Mouse (Mus musculus) liver, embryonic 11.5 days (tissue): ENCODE data around the gene Foxm1. TPM values are rescaled to one million over a fixed set of nuclear protein-coding genes. Genes with fewer than 3 reads are reported as not detected.
A peak's percentile ranks its signal among the peaks of the same experiment; 100 is the strongest.

Experiments used
- ATAC-seq: fragments of 200-750 bp; cut with Nextera tagmentation; replicated peaks from 2 replicates; pipeline ENCODE4 v1.8.0; 2017; ENCODE audit warnings: moderate number of reproducible peaks, mild to moderate bottlenecking, moderate TSS enrichment, moderate library complexity; ENCODE audit not compliant: low FRiP score
- DNase-seq: peaks from one replicate; pipeline ENCODE4 v3.0.0-alpha.2; 2017; ENCODE audit warnings: low spot score
- H3K27ac ChIP-seq: fragments of 300-500 bp; sonication (generic); 2 replicates; pipeline ENCODE4 v1.5.1; 2014; ENCODE audit warnings: mild to moderate bottlenecking, low read depth, low read length, control low read depth
- H3K27me3 ChIP-seq: fragments of 300-500 bp; sonication (generic); replicated peaks from 2 replicates; pipeline ENCODE4 v1.6.1; 2014; ENCODE audit warnings: low read length, mixed read lengths; ENCODE audit not compliant: control insufficient read depth, insufficient read depth
- H3K36me3 ChIP-seq: fragments of 300-500 bp; sonication (generic); 2 replicates; pipeline ENCODE4 v1.6.1; 2014; ENCODE audit warnings: mild to moderate bottlenecking, low read length, moderate library complexity, mixed read lengths; ENCODE audit not compliant: control insufficient read depth, insufficient read depth
- H3K4me1 ChIP-seq: fragments of 300-500 bp; sonication (generic); replicated peaks from 2 replicates; pipeline ENCODE4 v1.6.1; 2014; ENCODE audit warnings: low read length, mixed read lengths; ENCODE audit not compliant: control insufficient read depth, insufficient read depth
- H3K4me2 ChIP-seq: fragments of 300-500 bp; sonication (generic); 2 replicates; pipeline ENCODE4 v1.6.1; 2014; ENCODE audit warnings: mild to moderate bottlenecking, control low read depth, moderate library complexity
- H3K4me3 ChIP-seq: fragments of 300-500 bp; sonication (generic); 2 replicates; pipeline ENCODE4 v1.5.1; 2014; ENCODE audit warnings: low read depth, low read length, control low read depth
- H3K9ac ChIP-seq: fragments of 300-500 bp; sonication (generic); 2 replicates; pipeline ENCODE4 v1.6.1; 2014; ENCODE audit warnings: low read depth, low read length, control low read depth
- H3K9me3 ChIP-seq: fragments of 300-500 bp; sonication (generic); 2 replicates; pipeline ENCODE4 v1.6.1; 2016; ENCODE audit warnings: low read length, inconsistent platforms, mixed read lengths; ENCODE audit not compliant: control insufficient read depth
- WGBS: fragments of 180-500 bp; shearing (Covaris S2); extraction: QIAGEN DNeasy Blood & Tissue Kit; methylation state at CpG from one replicate; pipeline ENCODE4 v1.1.7; 2014; 5-methylcytosine and 5-hydroxymethylcytosine counted together
- polyA plus RNA-seq: library from polyadenylated mRNA; unstranded; fragments of >200 nt; fragmentation: Nextera tagmentation; extraction: Ambion mirVana; gene quantifications from 2 replicates; pipeline ENCODE4 v1.2.1, GENCODE M21; 2014

Foxm1 gene
- polyA plus RNA-seq, 1 experiment from 2014 or later: 34.2 TPM

DNA sequence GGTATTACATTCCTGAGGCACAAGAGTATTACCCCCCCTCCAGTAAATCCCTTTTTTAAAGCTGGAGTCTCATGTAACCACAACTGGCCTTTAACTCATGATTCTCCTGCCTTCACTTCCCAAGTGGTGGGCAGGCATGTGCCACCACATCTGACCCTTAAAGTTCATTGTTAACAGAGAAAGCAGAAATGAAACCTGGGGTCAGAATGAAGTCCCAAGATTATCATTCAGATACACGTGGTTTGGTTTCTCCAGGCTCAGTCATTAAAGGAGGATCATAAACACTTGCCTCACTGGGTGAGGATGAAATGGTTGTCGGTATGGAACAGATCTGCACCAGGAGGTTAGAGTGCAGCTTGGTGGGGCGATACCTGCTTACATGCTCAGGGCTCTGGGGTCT lies 18.5 kb downstream of the Foxm1 start:
- Histone ChIP-seq H3K9me3 (no peaks in the 10 kb centered on the region), H3K27ac (no peak overlapping the region), H3K27me3 (no peaks in the 10 kb centered on the region), H3K9ac (no peak overlapping the region), H3K4me2 (no peak overlapping the region), H3K4me1 (no peaks in the 10 kb centered on the region), H3K4me3 (no peak overlapping the region), H3K36me3 (no peaks in the 10 kb centered on the region)
- DNase-seq (no peak), ATAC-seq (no peak)
- 68% methylated on average over 3 of the region's 3 CpGs for WGBS

DNA sequence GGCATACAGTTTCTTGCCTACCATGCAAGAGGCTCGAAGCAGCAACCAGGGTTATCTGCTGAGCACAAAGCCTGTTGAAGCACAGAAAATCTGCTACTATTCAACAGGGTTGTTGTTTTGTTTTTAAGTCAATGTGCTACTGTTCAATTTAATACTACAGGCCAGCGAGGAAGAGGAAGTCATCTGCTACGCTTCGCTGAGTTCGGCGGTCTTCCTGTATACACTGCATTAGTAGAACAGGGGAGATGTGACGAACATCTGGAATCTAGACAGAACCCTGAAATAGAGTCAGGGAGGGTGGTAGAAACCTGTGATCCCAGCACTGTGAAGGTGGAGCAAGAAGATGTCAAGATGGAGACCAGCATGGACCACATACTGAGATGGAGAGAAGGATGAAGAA lies 21.0 kb downstream of the Foxm1 start:
- H3K27me3 ChIP-seq: no peaks in the 10 kb centered on the region
- no peak overlapping the region for H3K9ac ChIP-seq
- H3K4me3 ChIP-seq: no peak overlapping the region
- WGBS: 76% methylated on average over 7 of the region's 7 CpGs
- H3K4me2 ChIP-seq: no peak overlapping the region
- H3K9me3 ChIP-seq: no peaks in the 10 kb centered on the region
- no peak overlapping the region for H3K27ac ChIP-seq
- no peak for DNase-seq
- H3K36me3 ChIP-seq: no peaks in the 10 kb centered on the region
- no peaks in the 10 kb centered on the region for H3K4me1 ChIP-seq
- ATAC-seq: no peak

DNA sequence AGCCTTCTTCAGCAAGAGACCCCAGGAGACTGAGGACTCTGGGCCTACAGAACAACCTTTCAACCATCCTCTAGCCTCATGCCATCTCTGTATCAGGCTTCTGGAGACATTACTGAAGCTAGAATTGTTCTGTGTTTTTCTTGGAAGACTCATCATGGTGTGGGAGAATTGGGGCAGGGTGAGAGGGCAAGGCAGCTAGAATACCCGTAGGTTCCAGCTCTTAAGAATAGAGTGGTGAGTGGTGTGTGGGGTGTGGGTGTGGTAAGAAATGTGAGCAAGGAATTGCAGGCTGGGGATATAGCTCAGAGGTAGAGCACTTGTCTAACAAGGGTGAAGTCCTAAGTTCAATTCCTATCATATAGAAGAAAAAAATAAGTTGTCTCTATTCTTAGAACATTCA lies 22.3 kb downstream of the Foxm1 start:
- WGBS: 71% methylated on average over 1 of the region's 1 CpGs
- Histone ChIP-seq H3K4me1 (no peaks in the 10 kb centered on the region), H3K9ac (no peak overlapping the region), H3K27me3 (no peaks in the 10 kb centered on the region), H3K4me2 (no peak overlapping the region), H3K27ac (no peak overlapping the region), H3K36me3 (no peaks in the 10 kb centered on the region), H3K9me3 (no peaks in the 10 kb centered on the region), H3K4me3 (no peak overlapping the region)
- DNase-seq (no peak), ATAC-seq (no peak)

DNA sequence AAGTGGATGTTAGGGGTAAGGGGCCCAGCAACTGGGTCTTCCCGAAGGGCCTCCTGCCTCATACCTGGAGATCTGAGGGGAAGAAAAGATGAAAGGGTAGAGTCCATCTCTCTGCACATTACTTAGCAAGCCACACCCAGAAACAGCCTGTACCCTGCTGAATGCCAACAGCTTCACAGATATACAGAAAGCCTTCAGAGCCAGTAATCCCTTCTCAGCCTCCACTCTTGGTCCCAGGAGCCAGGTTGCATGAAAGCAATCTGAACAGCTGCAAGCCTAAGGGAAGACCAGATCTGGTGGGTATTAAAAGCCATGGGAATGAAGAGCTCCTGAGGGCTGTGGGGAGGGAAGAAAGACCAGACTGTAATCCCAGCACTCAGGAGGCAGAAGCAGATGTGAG lies 26.4 kb downstream of the Foxm1 start:
- 80% methylated on average over 1 of the region's 1 CpGs for WGBS
- no peaks in the 10 kb centered on the region for H3K4me1 ChIP-seq
- H3K4me2 ChIP-seq: no peak overlapping the region
- no peaks in the 10 kb centered on the region for H3K36me3 ChIP-seq
- no peak overlapping the region for H3K9ac ChIP-seq
- H3K27me3 ChIP-seq: no peaks in the 10 kb centered on the region
- no peak overlapping the region for H3K27ac ChIP-seq
- H3K4me3 ChIP-seq: no peak overlapping the region
- ATAC-seq (no peak), DNase-seq (no peak)
- no peaks in the 10 kb centered on the region for H3K9me3 ChIP-seq

DNA sequence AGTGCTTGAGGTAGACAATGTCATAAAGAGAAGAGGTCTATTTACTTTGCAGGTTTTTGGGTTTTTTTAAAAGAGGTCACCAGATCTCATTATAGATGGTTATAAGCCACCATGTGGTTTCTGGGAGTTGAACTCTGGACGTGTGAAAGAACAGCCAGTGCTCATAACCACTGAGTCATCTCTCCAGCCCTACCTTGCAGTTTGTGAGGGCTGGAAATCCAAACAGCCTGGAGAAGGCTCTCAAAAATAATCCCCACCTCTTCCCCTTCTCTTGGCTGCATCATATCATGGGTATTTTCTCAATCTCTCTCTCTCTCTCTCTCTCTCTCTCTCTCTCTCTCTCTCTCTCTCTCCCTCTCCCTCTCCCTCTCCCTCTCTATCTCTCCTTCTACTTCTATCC lies 27.9 kb downstream of the Foxm1 start:
- Histone ChIP-seq H3K9me3 (no peaks in the 10 kb centered on the region), H3K27ac (no peak overlapping the region), H3K4me2 (no peak overlapping the region), H3K27me3 (no peaks in the 10 kb centered on the region), H3K9ac (no peak overlapping the region), H3K4me3 (no peak overlapping the region), H3K36me3 (no peaks in the 10 kb centered on the region), H3K4me1 (no peaks in the 10 kb centered on the region)
- no peak for ATAC-seq
- WGBS: 44% methylated on average over 1 of the region's 1 CpGs
- no peak for DNase-seq

DNA sequence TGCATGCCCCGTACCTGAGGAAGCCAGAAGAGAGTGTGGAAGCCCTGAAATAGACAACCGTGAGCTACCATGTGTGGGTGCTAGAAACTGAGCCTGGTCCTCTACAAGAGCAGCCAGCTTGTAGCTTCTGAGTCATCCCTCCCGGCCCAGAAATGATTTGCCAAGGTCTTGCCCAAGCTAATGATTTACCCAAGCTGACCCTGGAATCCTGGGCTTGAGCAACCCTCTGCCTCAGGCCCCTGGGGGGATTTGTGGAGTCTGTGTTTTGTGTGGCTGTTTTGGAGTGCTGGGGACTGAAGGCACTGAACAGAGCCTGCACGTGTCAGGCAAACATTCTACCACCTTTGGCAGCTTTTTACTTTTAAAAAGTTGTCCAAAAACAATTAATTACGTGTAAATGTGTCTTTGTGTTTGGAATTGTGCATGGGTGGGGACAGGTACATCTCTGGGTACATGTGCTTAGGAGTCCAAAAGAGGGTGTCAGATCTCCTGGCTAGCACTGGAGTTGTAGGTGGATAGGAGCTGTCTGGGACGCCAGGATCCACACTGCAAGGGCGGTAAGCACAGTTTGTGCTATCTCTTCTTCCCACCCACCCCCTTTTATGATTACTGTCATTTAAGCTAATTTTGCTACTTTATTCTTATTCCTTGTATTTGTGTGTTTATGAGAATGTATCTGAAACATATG lies 35.0 kb downstream of the Foxm1 start:
- no peaks in the 10 kb centered on the region for H3K9me3 ChIP-seq
- H3K4me1 ChIP-seq: no peaks in the 10 kb centered on the region
- DNase-seq: no peak
- H3K9ac ChIP-seq: no peak overlapping the region
- peak overlapping the region; percentile 11 for H3K27ac ChIP-seq
- peak overlapping the region; percentile 17; the same call in 1 of the 2 replicates for H3K4me2 ChIP-seq
- ATAC-seq: peak; percentile 52
- WGBS: 62% methylated on average over 7 of the region's 7 CpGs
- H3K4me3 ChIP-seq: no peak overlapping the region
- H3K27me3 ChIP-seq: no peaks in the 10 kb centered on the region
- no peaks in the 10 kb centered on the region for H3K36me3 ChIP-seq

DNA sequence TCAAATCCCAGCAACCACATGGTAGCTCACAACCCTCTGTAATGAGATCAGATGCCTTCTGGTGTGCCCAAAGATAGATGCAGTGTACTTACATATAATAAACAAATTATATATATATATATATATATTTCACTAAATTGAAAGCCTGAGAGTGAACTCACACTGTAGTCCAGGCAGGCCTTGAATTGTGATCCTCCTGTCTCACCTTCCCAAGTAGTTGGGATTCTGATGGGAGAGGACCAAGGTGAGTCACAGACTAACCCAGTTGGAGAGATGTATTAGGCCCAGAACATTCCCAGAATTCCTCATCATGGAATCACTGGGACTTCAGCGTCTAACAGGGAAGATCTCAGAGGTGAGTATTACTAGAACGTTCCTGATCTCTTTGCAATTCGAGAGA lies 36.2 kb downstream of the Foxm1 start, which contains the start of gene Nrip2:
Gene Nrip2, plus strand, starts transcription at position 301 of the 400 bp plus-strand sequence.
- H3K9ac ChIP-seq: no peak within 1 kb of the TSS
- ATAC-seq (no peak), DNase-seq (no peak)
- 72% methylated on average over 3 of the region's 3 CpGs for WGBS
- H3K9me3 ChIP-seq: no peaks in the 10 kb centered on the region
- H3K36me3 ChIP-seq: no peaks in the 10 kb centered on the region
- no peak within 1 kb of the TSS for H3K4me3 ChIP-seq
- peak within 1 kb of the TSS; percentile 36 for H3K4me2 ChIP-seq
- H3K27me3 ChIP-seq: no peaks in the 10 kb centered on the region
- H3K4me1 ChIP-seq: no peaks in the 10 kb centered on the region
- peak within 1 kb of the TSS; percentile 11; the same call in 1 of the 2 replicates for H3K27ac ChIP-seq

DNA sequence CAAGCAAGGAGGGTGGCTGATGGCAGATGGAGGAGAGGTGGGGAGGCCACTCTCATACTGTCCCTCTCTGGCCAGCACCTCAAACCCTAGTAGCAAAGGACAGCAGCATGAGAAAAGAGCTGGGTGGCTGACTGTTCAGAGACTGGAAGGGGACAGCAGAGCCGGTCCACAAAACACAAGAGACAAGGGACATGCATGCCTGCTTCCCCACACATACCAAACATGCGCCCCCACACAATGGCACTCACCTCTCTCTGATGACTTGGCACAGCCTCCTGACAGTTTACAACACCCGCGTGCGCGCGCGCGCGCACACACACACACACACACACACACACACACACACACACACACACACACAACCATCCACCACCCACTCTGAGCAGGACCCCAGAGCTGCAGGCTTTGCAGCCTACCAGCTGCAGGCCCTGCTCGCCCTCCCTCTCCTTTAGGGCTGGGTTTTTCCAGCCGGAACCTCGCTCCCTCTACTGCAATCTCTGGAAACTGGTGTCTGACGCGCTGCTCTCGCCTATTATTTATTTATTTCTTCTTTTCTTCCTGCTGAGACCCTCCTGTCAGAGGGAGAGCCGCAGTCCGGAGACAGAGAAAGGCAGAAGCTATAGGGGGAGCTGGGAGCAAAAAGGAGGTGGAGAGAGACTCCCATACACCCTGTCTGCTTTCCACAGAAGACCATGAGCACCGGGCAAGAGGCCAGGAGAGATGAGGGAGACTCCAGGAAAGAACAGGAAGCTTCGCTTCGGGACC lies 36.8 kb downstream of the Foxm1 start:
- H3K4me2 ChIP-seq: peak overlapping the region; percentile 36
- H3K9ac ChIP-seq: no peak overlapping the region
- DNase-seq (peak; percentile 39), ATAC-seq (peak; percentile 32; the same call in 1 of the 2 replicates)
- H3K9me3 ChIP-seq: no peaks in the 10 kb centered on the region
- H3K27me3 ChIP-seq: no peaks in the 10 kb centered on the region
- H3K4me3 ChIP-seq: no peak overlapping the region
- H3K27ac ChIP-seq: no peak overlapping the region
- 64% methylated on average over 21 of the region's 21 CpGs for WGBS
- H3K36me3 ChIP-seq: no peaks in the 10 kb centered on the region
- H3K4me1 ChIP-seq: no peaks in the 10 kb centered on the region

DNA sequence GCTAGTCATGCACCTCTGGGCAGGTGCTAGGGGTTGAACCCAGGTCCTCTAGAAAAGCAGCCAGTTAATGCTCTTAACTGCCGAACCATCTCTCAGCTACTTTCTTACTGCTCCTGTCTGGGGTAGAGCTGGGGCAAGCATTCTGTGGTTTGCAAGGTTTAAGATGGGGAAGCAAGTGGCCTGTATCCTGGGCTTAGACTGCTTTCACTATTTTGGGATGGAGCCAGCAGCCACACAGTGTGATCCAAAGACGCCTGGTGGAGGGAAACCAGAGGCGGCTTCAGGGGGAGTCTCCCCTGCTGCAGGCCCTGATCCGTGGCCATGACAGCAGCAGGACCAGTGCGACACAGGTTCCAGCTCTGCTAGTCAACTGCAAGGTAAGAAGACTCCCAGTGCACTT lies 41.9 kb downstream of the Foxm1 start:
- H3K4me1 ChIP-seq: no peaks in the 10 kb centered on the region
- WGBS: 73% methylated on average over 5 of the region's 5 CpGs
- H3K27me3 ChIP-seq: no peaks in the 10 kb centered on the region
- H3K36me3 ChIP-seq: peaks cover 7% of the 10 kb centered on the region
- no peak overlapping the region for H3K4me2 ChIP-seq
- H3K27ac ChIP-seq: no peak overlapping the region
- H3K9ac ChIP-seq: no peak overlapping the region
- ATAC-seq: no peak
- no peak for DNase-seq
- H3K4me3 ChIP-seq: no peak overlapping the region
- no peaks in the 10 kb centered on the region for H3K9me3 ChIP-seq
